Mouse (Mus musculus) limb, embryonic 14.5 days (tissue): ENCODE measurements around the gene Sympk. TPM values are rescaled to one million over a fixed set of nuclear protein-coding genes. Genes with fewer than 3 reads are reported as not detected.

Source experiments
- ATAC-seq: fragments of 200-750 bp; cut with Nextera tagmentation; 2 replicates; pipeline ENCODE4 v1.8.0; 2017; ENCODE audit warnings: low read depth, moderate number of reproducible peaks, moderate TSS enrichment; ENCODE audit not compliant: low FRiP score
- DNase-seq: peaks from one replicate; pipeline ENCODE4 v3.0.0-alpha.2; 2015; ENCODE audit warnings: low spot score
- H3K27ac ChIP-seq: fragments of 300-500 bp; sonication (generic); replicated peaks from 2 replicates; pipeline ENCODE4 v1.5.1; 2014; ENCODE audit warnings: low read depth, mild to moderate bottlenecking, low read length, moderate library complexity, mixed read lengths
- H3K27me3 ChIP-seq: fragments of 300-500 bp; sonication (generic); 2 replicates; pipeline ENCODE4 v1.6.1; 2014; ENCODE audit warnings: low read length, mixed read lengths; ENCODE audit not compliant: control insufficient read depth, insufficient read depth
- H3K36me3 ChIP-seq: fragments of 300-500 bp; sonication (generic); 2 replicates; pipeline ENCODE4 v1.6.1; 2014; ENCODE audit warnings: mild to moderate bottlenecking, low read length, moderate library complexity, mixed read lengths; ENCODE audit not compliant: control insufficient read depth, insufficient read depth
- H3K4me1 ChIP-seq: fragments of 300-500 bp; sonication (generic); 2 replicates; pipeline ENCODE4 v1.6.1; 2014; ENCODE audit warnings: antibody characterized with exemption, low read length, mixed read lengths; ENCODE audit not compliant: control insufficient read depth, insufficient read depth
- H3K4me2 ChIP-seq: fragments of 300-500 bp; sonication (generic); replicated peaks from 2 replicates; pipeline ENCODE4 v1.6.1; 2014; ENCODE audit warnings: low read depth, mild to moderate bottlenecking, low read length, moderate library complexity; ENCODE audit not compliant: severe bottlenecking
- H3K4me3 ChIP-seq: fragments of 300-500 bp; sonication (generic); replicated peaks from 2 replicates; pipeline ENCODE4 v1.5.1; 2014; ENCODE audit warnings: low read length
- H3K9ac ChIP-seq: fragments of 300-500 bp; sonication (generic); 2 replicates; pipeline ENCODE4 v1.6.1; 2014; ENCODE audit warnings: mild to moderate bottlenecking, low read depth, low read length, moderate library complexity; ENCODE audit not compliant: severe bottlenecking
- H3K9me3 ChIP-seq: fragments of 300-500 bp; sonication (generic); 2 replicates; pipeline ENCODE4 v1.6.1; 2016; ENCODE audit warnings: low read length; ENCODE audit not compliant: control insufficient read depth
- POLR2A ChIP-seq: fragments of 200-500 bp; IDR thresholded peaks from 2 replicates; pipeline ENCODE4 v1.8.0; 2012; ENCODE audit warnings: inconsistent platforms, mild to moderate bottlenecking, moderate library complexity, borderline replicate concordance; ENCODE audit not compliant: insufficient read depth, insufficient read length; ENCODE audit errors: extremely low read depth
- WGBS: fragments of 180-500 bp; shearing (Covaris S2); extraction: QIAGEN DNeasy Blood & Tissue Kit; methylation state at CpG from one replicate; pipeline ENCODE4 v1.1.7; 2014; 5-methylcytosine and 5-hydroxymethylcytosine counted together
- polyA plus RNA-seq, 2 experiments: library from polyadenylated mRNA; depleted of rRNA in 1 of 2; stranded (reverse) in 1 of 2; unstranded in 1 of 2; fragments of >200 nt; fragmentation: Nextera tagmentation in 1 of 2; extraction: Ambion mirVana in 1 of 2; gene quantifications; 2 replicates each; pipeline versions ENCODE4 v1.2.1 to v1.2.3; 2012 to 2014

Sympk gene
- polyA plus RNA-seq, 2 experiments, result 23.0 to 97.0 TPM

DNA sequence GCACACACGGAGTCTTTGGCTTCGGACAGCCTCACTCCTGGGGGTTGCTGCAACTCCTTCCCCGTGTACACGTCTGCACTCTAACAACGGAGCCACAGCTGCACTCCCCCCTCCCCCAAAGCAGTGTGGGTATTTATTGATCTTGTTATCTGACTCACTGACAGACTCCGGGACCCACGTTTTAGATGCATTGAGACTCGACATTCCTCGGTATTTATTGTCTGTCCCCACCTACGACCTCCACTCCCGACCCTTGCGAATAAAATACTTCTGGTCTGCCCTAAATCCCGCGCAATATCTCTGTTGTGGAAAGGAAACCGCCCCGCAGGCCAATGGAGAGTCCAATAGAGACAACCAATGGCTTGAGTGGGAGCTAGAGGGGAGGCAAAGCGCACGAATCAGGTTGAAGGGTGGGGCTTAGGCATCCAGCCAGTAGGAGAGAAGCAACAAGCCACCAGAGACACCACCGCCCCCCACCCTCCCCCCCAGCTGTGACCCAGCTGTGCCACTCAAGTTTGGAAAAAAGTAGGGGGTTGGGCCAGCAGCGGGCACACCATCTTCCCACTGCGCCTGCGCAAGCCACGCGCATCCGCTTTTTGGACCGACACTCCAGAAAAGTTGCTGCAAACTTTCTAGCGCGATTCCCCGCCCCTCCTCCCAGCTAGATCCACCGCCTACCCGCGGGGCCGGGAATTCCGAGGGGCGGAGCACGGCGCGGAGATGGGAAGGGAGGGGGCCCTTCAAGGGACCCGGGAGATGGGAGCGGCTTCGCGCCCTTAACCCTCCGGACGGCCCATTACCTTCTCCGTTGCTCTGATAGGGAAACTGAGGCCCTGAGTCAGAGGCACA is 69.6 kb downstream of the Sympk start:
- Histone ChIP-seq H3K9me3 (no peaks in the 10 kb centered on the region), H3K9ac (peak overlapping the region; percentile 94), H3K27me3 (no peaks in the 10 kb centered on the region), H3K4me1 (peaks cover 37% of the 10 kb centered on the region), H3K4me2 (peak overlapping the region; percentile 84), H3K27ac (peak overlapping the region; percentile 98), H3K4me3 (peak overlapping the region; percentile 79), H3K36me3 (peaks cover 38% of the 10 kb centered on the region)
- DNase-seq, result peak; percentile 98
- WGBS, result 1% methylated on average over 42 of the region's 45 CpGs
- peak; percentile 85; the same call in 1 of the 2 replicates for TF ChIP-seq POLR2A
- ATAC-seq, result peak; percentile 85

DNA sequence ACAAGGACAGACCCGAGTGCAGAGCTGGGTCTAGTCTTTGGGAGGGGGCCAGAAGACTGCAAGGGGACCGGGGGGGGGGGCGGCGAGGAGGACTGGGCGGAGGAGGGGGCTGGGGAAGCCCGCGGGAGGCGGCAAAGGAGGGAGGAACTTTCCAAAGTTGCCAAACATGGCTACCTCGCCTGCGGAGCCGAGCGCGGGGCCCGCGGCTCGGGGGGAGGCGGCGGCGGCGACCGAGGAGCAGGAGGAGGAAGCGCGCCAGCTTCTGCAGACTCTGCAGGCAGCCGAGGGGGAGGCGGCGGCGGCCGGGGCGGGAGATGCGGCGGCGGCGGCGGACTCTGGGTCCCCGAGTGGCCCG is 70.3 kb downstream of the Sympk start, which contains the start of gene Six5:
Gene Six5, plus strand, starts transcription at position 124 of the 355 bp plus-strand sequence.
- TF ChIP-seq POLR2A, result no peak
- H3K27me3 ChIP-seq, result no peaks in the 10 kb centered on the region
- H3K36me3 ChIP-seq, result peaks cover 33% of the 10 kb centered on the region
- H3K4me2 ChIP-seq, result peak within 1 kb of the TSS; percentile 84
- DNase-seq (no peak), ATAC-seq (no peak)
- 0% methylated on average over 9 of the region's 36 CpGs for WGBS
- no peaks in the 10 kb centered on the region for H3K9me3 ChIP-seq
- H3K9ac ChIP-seq, result peak within 1 kb of the TSS; percentile 94
- H3K4me1 ChIP-seq, result peaks cover 37% of the 10 kb centered on the region
- H3K4me3 ChIP-seq, result peak within 1 kb of the TSS; percentile 79
- peak within 1 kb of the TSS; percentile 98 for H3K27ac ChIP-seq

DNA sequence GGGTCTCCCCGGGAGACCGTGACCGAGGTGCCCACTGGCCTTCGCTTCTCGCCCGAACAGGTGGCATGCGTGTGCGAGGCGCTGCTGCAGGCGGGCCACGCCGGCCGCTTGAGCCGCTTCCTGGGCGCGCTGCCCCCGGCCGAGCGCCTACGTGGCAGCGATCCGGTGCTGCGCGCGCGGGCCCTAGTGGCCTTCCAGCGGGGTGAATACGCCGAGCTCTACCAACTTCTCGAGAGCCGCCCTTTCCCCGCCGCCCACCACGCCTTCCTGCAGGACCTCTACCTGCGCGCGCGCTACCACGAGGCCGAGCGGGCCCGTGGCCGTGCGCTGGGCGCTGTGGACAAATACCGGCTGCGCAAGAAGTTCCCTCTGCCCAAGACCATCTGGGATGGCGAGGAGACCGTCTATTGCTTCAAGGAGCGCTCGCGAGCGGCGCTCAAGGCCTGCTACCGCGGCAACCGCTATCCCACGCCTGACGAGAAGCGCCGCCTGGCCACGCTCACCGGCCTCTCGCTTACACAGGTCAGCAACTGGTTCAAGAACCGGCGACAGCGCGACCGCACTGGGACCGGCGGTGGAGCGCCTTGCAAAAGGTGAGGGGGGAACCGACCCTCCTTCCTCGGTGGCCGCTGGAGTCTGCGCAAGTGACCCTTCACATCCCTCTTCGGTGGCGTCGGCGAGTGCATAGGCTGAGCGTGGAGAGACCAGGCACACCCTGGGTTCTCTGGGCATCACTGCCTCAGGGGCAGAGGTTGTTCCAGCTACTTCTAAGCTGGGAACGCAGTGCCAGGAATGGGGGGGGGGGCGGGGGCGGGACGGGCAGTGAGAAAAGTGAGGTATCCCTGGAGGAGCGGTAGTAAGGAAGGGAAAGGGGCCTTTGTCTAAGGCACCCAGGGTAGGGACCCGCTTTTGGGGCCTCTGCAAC is 70.9 kb downstream of the Sympk start:
- WGBS, result 0% methylated on average over 47 of the region's 87 CpGs
- H3K4me2 ChIP-seq, result peak overlapping the region; percentile 84
- H3K27me3 ChIP-seq, result no peaks in the 10 kb centered on the region
- DNase-seq (peak; percentile 47), ATAC-seq (no peak)
- peak overlapping the region; percentile 98 for H3K27ac ChIP-seq
- H3K9me3 ChIP-seq, result no peaks in the 10 kb centered on the region
- H3K4me3 ChIP-seq, result peak overlapping the region; percentile 79
- peak overlapping the region; percentile 94 for H3K9ac ChIP-seq
- TF ChIP-seq POLR2A, result no peak
- H3K36me3 ChIP-seq, result peaks cover 31% of the 10 kb centered on the region
- peaks cover 37% of the 10 kb centered on the region for H3K4me1 ChIP-seq

DNA sequence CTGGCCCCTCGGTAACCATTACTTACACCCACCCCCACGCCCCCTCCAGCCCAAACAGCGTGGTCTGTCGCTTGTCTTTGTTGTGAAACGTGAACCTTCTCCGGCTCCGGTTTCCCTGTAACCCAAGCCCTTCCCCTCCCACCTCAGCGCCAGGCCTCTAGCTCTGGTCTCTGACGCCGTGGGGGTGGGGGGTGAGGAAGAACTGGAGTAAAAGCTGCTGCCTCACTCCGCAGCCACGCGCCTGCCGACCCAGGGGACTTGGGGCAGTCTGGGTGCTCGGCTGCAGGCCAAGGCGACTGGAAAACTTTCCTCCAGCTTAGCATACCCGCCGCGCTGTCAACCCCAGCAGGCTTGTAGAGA is 71.6 kb downstream of the Sympk start:
- Histone ChIP-seq H3K4me3 (peak overlapping the region; percentile 79), H3K9ac (peak overlapping the region; percentile 94), H3K27me3 (no peaks in the 10 kb centered on the region), H3K4me1 (peaks cover 37% of the 10 kb centered on the region), H3K36me3 (peaks cover 25% of the 10 kb centered on the region), H3K27ac (peak overlapping the region; percentile 98), H3K9me3 (no peaks in the 10 kb centered on the region), H3K4me2 (peak overlapping the region; percentile 84)
- WGBS, result 0% methylated on average over 18 of the region's 19 CpGs
- TF ChIP-seq POLR2A, result no peak
- ATAC-seq, result peak; percentile 17
- peak; percentile 83 for DNase-seq

DNA sequence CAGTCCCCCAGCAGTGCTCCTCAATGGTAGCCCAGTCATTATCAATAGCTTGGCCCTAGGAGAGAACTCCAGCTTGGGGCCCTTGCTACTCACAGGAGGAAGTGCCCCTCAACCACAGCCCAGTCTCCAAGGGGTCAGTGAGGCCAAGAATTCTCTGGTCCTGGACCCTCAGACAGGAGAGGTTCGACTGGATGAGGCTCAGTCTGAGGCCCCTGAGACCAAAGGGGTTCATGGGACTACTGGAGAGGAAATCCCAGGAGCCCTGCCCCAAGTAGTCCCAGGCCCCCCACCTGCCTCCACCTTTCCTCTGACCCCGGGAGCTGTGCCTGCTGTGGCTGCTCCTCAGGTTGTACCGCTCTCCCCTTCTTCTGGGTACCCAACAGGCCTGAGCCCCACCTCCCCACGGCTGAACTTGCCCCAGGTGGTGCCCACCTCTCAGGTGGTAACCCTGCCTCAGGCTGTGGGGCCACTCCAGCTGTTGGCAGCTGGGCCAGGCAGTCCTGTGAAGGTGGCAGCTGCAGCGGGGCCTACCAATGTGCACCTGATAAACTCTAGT is 72.3 kb downstream of the Sympk start:
- Histone ChIP-seq H3K9me3 (no peaks in the 10 kb centered on the region), H3K4me1 (peaks cover 36% of the 10 kb centered on the region), H3K9ac (peak overlapping the region; percentile 94), H3K4me2 (peak overlapping the region; percentile 84), H3K36me3 (peaks cover 19% of the 10 kb centered on the region), H3K27ac (peak overlapping the region; percentile 98), H3K27me3 (no peaks in the 10 kb centered on the region), H3K4me3 (peak overlapping the region; percentile 79)
- ATAC-seq, result no peak
- 54% methylated on average over 5 of the region's 5 CpGs for whole genome bisulfite sequencing
- TF ChIP-seq POLR2A, result no peak
- DNase-seq, result no peak
